Mouse (Mus musculus): ENCODE measurements around the gene Eif3g.

DNA sequence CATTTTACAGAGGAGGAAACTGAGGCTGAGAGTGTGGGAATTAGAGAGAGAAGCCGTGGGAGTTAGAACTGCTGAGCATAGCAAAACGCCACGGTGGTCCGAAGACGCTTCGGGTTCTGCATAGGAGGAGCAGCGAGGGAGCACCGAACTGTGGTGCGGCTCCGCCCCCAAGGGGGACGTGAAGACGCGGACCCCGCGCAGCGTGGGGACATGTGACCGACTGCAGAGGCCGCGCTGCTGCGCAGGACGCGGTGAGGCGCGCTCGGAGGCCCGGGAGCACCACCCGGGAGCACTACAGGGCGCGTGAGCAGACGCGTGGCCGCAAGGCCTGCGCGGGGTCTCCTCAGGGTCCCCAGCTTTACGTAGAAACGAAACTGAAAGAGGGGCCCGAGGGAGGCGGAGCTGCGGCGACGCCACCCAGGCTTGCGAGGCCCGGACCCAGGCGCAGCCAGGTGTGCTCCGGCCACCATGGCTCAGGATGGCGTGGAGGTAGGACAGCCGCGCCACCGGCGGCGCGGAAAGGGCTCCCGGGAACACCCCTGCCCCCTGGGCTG is 29.9 kb downstream of the Eif3g start, which contains the start of gene A230050P20Rik:
- TF ChIP-seq CTCF (IDR thresholded peaks at IDR 0.05; ENCODE audit: extremely low read depth, insufficient read depth, insufficient read length, insufficient replicate concordance) (no peak), POLR2A (IDR thresholded peaks at IDR 0.05; ENCODE audit: low read depth, low read length) (no peak)
